Mouse (Mus musculus) urinary bladder, postnatal 25 days (tissue): ENCODE results near the gene Edn3.

ENCODE experiments used
- DNase-seq: peaks from one replicate; pipeline ENCODE4 v3.0.0; 2022; ENCODE audit warnings: low spot score

Edn3 gene

GRCm38 (mm10) chr2:174797495-174798068 is 37.2 kb downstream of the Edn3 start:
- DNase-seq: no peak

DNA sequence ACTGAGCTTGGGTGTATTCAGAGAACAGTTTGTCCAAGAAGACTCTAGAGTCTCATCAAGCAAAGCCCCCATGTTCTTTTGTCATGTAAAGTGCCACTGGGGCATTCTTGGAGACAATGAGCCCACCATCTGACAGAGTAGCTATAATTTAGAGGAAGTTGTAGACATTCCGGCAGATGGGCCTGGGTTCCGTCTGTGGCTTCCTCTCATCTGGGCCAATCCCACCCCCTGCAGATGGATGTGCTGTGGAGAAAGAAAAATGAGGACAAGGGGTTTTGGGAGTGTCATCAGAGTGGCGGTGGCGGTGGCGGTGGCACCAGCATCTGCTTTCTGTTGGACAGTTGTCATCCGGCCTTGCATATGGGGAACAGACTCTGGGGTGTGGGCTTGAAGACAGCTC is 42.0 kb downstream of the Edn3 start:
- no peak for DNase-seq

DNA sequence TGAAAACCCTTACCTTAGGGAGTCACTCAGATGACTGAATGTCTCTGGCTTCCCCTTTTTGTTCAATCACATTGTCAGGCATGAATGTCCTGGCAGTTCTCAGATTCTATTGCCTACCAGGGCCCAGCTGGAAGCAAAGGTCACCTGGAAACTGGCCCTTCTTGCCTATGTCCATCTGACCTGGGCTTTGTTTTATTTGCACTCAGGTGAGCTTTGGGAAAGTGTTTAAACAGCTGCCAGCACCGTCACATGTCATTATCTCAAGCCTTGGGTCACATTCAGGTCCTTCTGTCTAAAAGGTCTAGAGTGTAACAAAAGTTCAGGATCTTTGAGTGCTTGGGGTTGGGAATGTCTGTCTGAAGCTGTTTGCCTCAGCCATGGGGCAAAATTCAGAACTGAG is 43.2 kb downstream of the Edn3 start:
- no peak for DNase-seq

DNA sequence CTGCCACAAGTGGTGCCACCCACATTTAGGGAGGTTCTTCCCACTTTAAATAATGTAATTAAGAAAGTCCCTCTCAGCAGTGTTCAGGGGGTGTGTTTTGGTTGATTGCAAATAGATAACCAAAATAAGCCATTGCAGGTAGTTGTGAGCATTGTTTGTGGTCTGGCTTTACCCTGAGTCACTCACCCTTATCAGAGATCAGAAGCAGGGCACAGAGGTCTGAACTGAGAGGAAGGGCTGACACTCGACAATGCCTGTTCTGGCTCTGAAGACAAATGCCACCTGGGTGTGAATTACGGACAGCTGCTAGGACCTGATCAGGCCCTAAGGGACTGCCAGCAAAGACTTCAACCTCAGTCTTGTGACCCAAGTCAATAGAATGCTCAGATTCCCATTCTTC is 47.5 kb downstream of the Edn3 start:
- no peak for DNase-seq

DNA sequence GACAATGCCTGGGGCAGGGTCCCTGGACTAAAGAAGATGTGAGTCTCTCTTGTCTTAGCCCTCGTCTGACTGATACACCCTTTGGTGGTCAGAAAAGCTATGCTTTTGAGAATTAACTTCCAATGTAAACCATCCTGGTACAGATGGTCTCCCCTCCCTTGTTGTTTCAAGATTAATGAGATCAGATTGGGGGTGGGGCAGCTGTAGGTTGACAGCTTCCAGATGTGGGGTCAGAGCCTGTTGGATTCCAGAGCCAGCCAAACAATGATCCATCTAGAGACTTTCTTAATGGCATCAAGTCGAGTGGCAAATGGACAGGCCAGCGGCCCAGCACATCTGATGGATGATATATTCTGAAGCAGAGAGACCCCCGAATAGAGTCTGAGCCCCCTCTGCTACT is 48.9 kb downstream of the Edn3 start:
- no peak for DNase-seq

- DNase-seq: no peak
Measured at GRCm38 (mm10) chr2:174813306-174813705, 52.9 kb downstream of the Edn3 start.

- no peak for DNase-seq
Measured at GRCm38 (mm10) chr2:174816163-174816562, 55.7 kb downstream of the Edn3 start.

DNA sequence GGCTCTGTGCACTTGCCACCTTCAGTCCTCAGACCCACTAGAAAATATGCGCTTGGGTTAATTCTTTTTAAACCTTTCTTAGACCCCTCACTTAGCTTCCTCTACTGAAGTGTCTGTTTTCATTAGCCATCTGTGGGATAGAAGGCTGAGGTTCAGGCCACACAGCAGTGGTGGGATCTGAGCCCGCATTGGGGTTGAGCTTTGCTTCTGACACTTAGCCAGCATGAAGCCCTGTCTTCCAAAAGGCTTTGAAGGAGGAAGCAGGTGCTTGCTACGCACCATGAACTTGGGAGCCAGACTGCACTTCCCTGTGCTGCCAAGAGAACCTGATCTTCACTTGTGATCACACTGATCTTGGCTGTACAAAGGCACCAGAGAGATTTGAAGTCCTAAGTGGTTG is 59.9 kb downstream of the Edn3 start:
- no peak for DNase-seq

DNA sequence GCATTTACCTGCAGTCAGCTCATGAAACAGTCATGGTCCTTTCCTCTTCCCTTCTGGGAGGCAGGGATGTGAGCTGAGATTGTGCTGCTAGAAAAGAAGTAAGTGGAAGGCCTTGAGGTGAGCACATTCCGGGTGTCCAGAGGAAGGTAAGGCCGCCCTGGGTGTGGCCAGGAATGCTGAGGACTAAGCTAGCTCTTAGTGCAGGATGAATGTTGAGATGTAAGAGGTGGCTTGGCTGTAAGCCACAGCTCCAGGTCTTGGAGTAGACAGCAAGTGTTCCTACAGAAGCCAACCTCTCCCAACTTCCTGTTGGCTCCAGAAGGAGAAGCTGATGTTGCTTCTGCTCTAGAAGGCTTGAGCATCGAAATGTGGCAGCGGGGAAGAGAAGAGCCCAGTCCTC is 67.4 kb downstream of the Edn3 start:
- DNase-seq: no peak

GRCm38 (mm10) chr2:174833608-174834007 is 73.2 kb downstream of the Edn3 start:
- no peak for DNase-seq
